Mouse (Mus musculus) liver, embryonic 15.5 days (tissue): ENCODE measurements around the gene Olfr548-ps1. TPM values are rescaled to one million over a fixed set of nuclear protein-coding genes. Genes with fewer than 3 reads are reported as not detected.

Experiments used
- ATAC-seq: fragments of 200-750 bp; cut with Nextera tagmentation; 2 replicates; pipeline ENCODE4 v1.8.0; 2017; ENCODE audit warnings: moderate number of reproducible peaks, mild to moderate bottlenecking, moderate library complexity; ENCODE audit not compliant: insufficient read depth
- H3K27ac ChIP-seq: fragments of 300-500 bp; sonication (generic); replicated peaks from 2 replicates; pipeline ENCODE4 v1.5.1; 2015; ENCODE audit warnings: mild to moderate bottlenecking, inconsistent platforms
- H3K27me3 ChIP-seq: fragments of 300-500 bp; sonication (generic); 2 replicates; pipeline ENCODE4 v1.6.1; 2015; ENCODE audit warnings: mild to moderate bottlenecking, inconsistent platforms
- H3K36me3 ChIP-seq: fragments of 300-500 bp; sonication (generic); replicated peaks from 2 replicates; pipeline ENCODE4 v1.6.1; 2015; ENCODE audit warnings: moderate library complexity, mild to moderate bottlenecking, inconsistent platforms
- H3K4me1 ChIP-seq: fragments of 300-500 bp; sonication (generic); replicated peaks from 2 replicates; pipeline ENCODE4 v1.6.1; 2015; ENCODE audit warnings: inconsistent platforms
- H3K4me2 ChIP-seq: fragments of 300-500 bp; sonication (generic); 2 replicates; pipeline ENCODE4 v1.6.1; 2015; ENCODE audit warnings: moderate library complexity, mild to moderate bottlenecking, inconsistent platforms
- H3K4me3 ChIP-seq: fragments of 300-500 bp; sonication (generic); replicated peaks from 2 replicates; pipeline ENCODE4 v1.5.1; 2015; ENCODE audit warnings: mild to moderate bottlenecking, inconsistent platforms
- H3K9ac ChIP-seq: fragments of 300-500 bp; sonication (generic); 2 replicates; pipeline ENCODE4 v1.6.1; 2015; ENCODE audit warnings: moderate library complexity, mild to moderate bottlenecking, inconsistent platforms
- H3K9me3 ChIP-seq: fragments of 300-500 bp; sonication (generic); replicated peaks from 2 replicates; pipeline ENCODE4 v1.6.1; 2016; ENCODE audit warnings: inconsistent platforms
- WGBS: fragments of 180-500 bp; shearing (Covaris S2); methylation state at CpG from one replicate; pipeline ENCODE4 v1.1.7; 2015; ENCODE audit warnings: mixed read lengths; ENCODE audit not compliant: insufficient replicate concordance; 5-methylcytosine and 5-hydroxymethylcytosine counted together
- polyA plus RNA-seq: library from polyadenylated mRNA; unstranded; fragments of >200 nt; fragmentation: Nextera tagmentation; extraction: Ambion mirVana; gene quantifications from 2 replicates; pipeline ENCODE4 v1.2.1, GENCODE M21; 2015

Olfr548-ps1 gene
- polyA plus RNA-seq, 1 experiment from 2014 or later, result not detected

DNA sequence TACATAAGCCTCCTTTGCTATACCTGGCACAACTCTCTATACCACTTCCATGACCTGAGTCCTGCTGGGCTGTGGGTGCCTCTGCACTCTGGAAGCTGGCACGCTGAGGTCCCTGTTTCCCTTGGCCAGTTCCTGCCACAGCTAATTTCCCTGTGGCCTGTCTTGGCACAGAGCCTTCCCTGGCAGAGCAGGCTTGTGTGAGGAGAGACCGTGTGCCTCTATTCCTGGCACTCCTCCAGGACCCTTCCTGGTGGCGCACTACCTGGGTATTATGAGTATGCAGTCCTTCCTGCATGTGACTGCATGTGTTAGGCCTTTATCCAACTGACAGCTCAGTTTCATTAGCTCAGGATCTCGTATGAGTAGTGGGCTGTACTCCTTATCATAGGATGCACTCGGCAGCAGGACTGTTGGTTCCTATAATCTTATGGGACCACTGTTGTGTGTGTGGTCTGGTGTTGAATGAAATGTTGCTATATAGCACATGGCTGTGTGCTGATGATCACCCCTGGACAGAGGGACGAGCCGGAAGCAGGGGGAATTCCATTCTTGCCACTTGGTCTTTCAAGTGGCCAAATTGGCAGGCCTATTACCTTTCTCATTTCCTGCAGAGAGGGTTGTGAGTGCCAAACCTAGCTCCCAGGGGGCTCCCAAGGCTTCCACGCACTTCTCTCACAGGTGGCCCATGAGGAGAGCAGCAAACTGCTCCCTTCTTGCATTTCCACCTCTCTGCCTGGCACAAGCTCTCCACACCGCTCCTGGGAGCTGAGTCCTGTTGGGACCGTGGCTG lies 24.2 kb upstream of the Olfr548-ps1 start:
- Histone ChIP-seq H3K4me1 (peaks cover 5% of the 10 kb centered on the region), H3K27ac (no peak overlapping the region), H3K4me3 (no peak overlapping the region), H3K9ac (no peak overlapping the region), H3K9me3 (no peaks in the 10 kb centered on the region), H3K27me3 (peaks cover 24% of the 10 kb centered on the region), H3K4me2 (no peak overlapping the region), H3K36me3 (no peaks in the 10 kb centered on the region)
- 51% methylated on average over 10 of the region's 10 CpGs for WGBS
- no peak for ATAC-seq

GRCm38 (mm10) chr7:102517051-102517335 lies 23.7 kb upstream of the Olfr548-ps1 start:
- Histone ChIP-seq H3K27ac (no peak overlapping the region), H3K27me3 (peaks cover 19% of the 10 kb centered on the region), H3K36me3 (no peaks in the 10 kb centered on the region), H3K9me3 (no peaks in the 10 kb centered on the region), H3K4me2 (no peak overlapping the region), H3K4me3 (no peak overlapping the region), H3K9ac (no peak overlapping the region), H3K4me1 (peaks cover 5% of the 10 kb centered on the region)
- ATAC-seq, result no peak
- WGBS, result 40% methylated on average over 2 of the region's 2 CpGs

GRCm38 (mm10) chr7:102529052-102529451 lies 11.6 kb upstream of the Olfr548-ps1 start:
- Histone ChIP-seq H3K4me3 (no peak overlapping the region), H3K9ac (no peak overlapping the region), H3K27ac (no peak overlapping the region), H3K36me3 (no peaks in the 10 kb centered on the region), H3K27me3 (no peaks in the 10 kb centered on the region), H3K4me1 (no peaks in the 10 kb centered on the region), H3K4me2 (no peak overlapping the region), H3K9me3 (no peaks in the 10 kb centered on the region)
- ATAC-seq, result no peak
- 52% methylated on average over 1 of the region's 1 CpGs for WGBS

DNA sequence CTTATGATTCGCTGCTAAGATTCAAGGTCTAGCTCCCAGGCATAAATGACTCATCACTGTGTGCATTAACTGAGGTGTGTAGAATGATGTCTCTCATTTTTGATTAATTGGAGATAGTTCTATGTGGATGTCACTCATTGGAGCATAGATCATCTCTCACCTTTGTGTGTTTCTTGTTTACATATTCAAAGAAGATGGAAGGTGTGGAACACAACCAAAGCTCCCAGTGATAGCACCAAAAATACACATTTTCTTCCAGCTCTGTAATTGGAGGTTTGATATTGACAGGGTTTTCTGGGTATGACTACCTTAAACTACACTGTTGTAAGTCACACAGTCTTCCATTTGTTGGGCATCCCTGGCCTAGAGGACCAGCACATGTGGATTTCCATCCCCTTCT lies 6.2 kb upstream of the Olfr548-ps1 start, which contains the start of gene Olfr547:
Gene Olfr547, plus strand, starts transcription at position 301 of the 400 bp plus-strand sequence.
- no peaks in the 10 kb centered on the region for H3K4me1 ChIP-seq
- ATAC-seq, result no peak
- 36% methylated on average over 1 of the region's 1 CpGs for WGBS
- no peak within 1 kb of the TSS for H3K4me3 ChIP-seq
- no peaks in the 10 kb centered on the region for H3K27me3 ChIP-seq
- no peak within 1 kb of the TSS for H3K4me2 ChIP-seq
- no peaks in the 10 kb centered on the region for H3K9me3 ChIP-seq
- no peaks in the 10 kb centered on the region for H3K36me3 ChIP-seq
- no peak within 1 kb of the TSS for H3K9ac ChIP-seq
- no peak within 1 kb of the TSS for H3K27ac ChIP-seq

DNA sequence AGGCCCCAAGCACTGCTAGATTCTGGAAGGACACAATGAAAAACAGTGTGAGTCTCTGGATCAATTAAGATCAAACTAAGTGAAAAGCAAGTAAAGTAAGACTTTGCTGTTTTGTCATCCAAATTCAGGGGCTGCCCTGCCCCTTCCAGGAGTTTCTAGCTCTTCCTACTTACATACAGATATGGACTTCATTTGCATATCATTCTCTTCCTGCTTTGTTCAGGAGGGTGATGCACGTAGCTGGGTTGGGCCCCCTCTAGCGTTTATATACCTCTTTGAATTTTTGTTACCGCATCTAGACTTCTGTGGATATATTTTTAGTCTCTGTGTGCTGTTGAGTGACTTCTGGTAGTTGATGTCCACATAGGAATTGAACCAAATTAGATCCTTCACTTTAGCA lies 555 bp downstream of the Olfr548-ps1 start:
- no peaks in the 10 kb centered on the region for H3K36me3 ChIP-seq
- no peak overlapping the region for H3K4me3 ChIP-seq
- 27% methylated on average over 3 of the region's 3 CpGs for WGBS
- H3K9ac ChIP-seq, result no peak overlapping the region
- no peak overlapping the region for H3K4me2 ChIP-seq
- H3K9me3 ChIP-seq, result no peaks in the 10 kb centered on the region
- no peaks in the 10 kb centered on the region for H3K27me3 ChIP-seq
- H3K27ac ChIP-seq, result no peak overlapping the region
- H3K4me1 ChIP-seq, result no peaks in the 10 kb centered on the region
- no peak for ATAC-seq

- WGBS, result 63% methylated on average over 3 of the region's 3 CpGs
Observed at GRCm38 (mm10) chr7:102549570-102549969, 8.9 kb downstream of the Olfr548-ps1 start, which contains the start of gene Olfr549. Gene Olfr549, plus strand, starts transcription at chr7:102549870.

GRCm38 (mm10) chr7:102553279-102553678 lies 12.6 kb downstream of the Olfr548-ps1 start:
- no peaks in the 10 kb centered on the region for H3K9me3 ChIP-seq
- H3K4me1 ChIP-seq, result no peaks in the 10 kb centered on the region
- H3K4me2 ChIP-seq, result no peak overlapping the region
- no peak overlapping the region for H3K9ac ChIP-seq
- no peak for ATAC-seq
- no peak overlapping the region for H3K27ac ChIP-seq
- no peaks in the 10 kb centered on the region for H3K36me3 ChIP-seq
- WGBS, result 42% methylated on average over 3 of the region's 3 CpGs
- H3K4me3 ChIP-seq, result no peak overlapping the region
- no peaks in the 10 kb centered on the region for H3K27me3 ChIP-seq

More at GRCm38 (mm10) chr7:102549570-102549969, 8.9 kb downstream of the Olfr548-ps1 start, which contains the start of gene Olfr549:
- no peaks in the 10 kb centered on the region for H3K36me3 ChIP-seq
- H3K4me2 ChIP-seq, result no peak within 1 kb of the TSS
- no peaks in the 10 kb centered on the region for H3K4me1 ChIP-seq
- no peak within 1 kb of the TSS for H3K4me3 ChIP-seq
- H3K9ac ChIP-seq, result no peak within 1 kb of the TSS
- H3K27me3 ChIP-seq, result no peaks in the 10 kb centered on the region
- no peak for ATAC-seq
- no peaks in the 10 kb centered on the region for H3K9me3 ChIP-seq
- no peak within 1 kb of the TSS for H3K27ac ChIP-seq

DNA sequence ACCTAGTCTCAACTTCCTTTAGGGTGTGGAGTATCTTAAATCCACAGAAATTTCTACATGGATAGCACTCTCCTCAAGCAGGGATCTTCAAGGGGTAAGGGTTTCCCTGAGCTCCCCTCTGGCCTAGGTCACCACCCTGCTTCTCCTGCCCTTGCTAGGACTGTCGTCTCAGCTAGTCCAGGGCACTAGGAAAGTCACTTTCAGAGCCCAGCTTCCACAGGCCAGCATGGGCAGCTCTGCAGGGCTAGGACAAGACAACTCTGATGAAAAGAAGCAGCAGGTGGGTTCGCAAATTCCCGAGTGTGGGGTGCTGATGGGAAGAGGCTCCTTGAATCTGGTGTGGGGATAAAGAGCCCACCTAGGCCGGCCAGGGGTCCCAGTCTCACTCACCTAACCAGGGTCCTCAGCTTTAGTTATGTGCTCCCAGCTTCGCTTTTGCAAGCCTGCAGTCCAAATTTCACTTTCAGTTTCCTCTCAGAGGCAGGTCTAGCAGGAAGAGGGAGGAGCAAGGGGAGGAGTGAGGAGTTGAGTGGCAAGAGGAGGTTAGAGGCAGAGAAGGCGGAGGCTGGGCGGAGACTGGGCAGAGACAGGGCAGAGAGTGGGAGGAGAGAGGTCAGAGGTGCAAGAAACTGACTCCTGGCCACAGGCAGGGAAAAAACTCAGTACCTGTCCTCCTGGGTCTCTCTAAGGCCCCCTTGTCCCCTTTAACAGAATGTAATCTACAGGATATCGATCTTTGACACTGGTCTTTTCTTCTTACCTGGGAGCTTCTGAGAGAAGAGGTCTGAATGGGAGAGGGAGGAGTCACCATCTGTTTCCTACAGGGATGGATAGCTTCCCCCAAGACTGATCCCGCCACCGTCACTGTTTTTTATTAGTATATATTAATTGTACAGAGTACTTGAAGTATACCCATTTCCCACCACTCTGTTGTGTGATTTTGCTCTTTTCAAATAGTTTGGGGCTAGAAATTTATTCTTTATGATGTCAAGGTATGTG lies 24.6 kb downstream of the Olfr548-ps1 start, which contains the start of gene Trim21:
Gene Trim21, minus strand, starts transcription at position 488 of the 999 bp plus-strand sequence.
- peak; percentile 99 for ATAC-seq
- 6% methylated on average over 10 of the region's 10 CpGs for WGBS
- Histone ChIP-seq H3K4me3 (peak within 1 kb of the TSS; percentile 75), H3K27ac (peak within 1 kb of the TSS; percentile 65), H3K27me3 (no peaks in the 10 kb centered on the region), H3K4me2 (peak within 1 kb of the TSS; percentile 83), H3K9ac (peak within 1 kb of the TSS; percentile 64), H3K4me1 (peaks cover 19% of the 10 kb centered on the region), H3K36me3 (peaks cover 24% of the 10 kb centered on the region), H3K9me3 (no peaks in the 10 kb centered on the region)

GRCm38 (mm10) chr7:102566219-102566618 lies 25.5 kb downstream of the Olfr548-ps1 start:
- H3K27me3 ChIP-seq, result no peaks in the 10 kb centered on the region
- H3K4me2 ChIP-seq, result no peak overlapping the region
- 74% methylated on average over 4 of the region's 4 CpGs for WGBS
- no peak for ATAC-seq
- peaks cover 16% of the 10 kb centered on the region for H3K36me3 ChIP-seq
- H3K4me3 ChIP-seq, result no peak overlapping the region
- H3K9ac ChIP-seq, result no peak overlapping the region
- no peak overlapping the region for H3K27ac ChIP-seq
- no peaks in the 10 kb centered on the region for H3K9me3 ChIP-seq
- peaks cover 19% of the 10 kb centered on the region for H3K4me1 ChIP-seq

DNA sequence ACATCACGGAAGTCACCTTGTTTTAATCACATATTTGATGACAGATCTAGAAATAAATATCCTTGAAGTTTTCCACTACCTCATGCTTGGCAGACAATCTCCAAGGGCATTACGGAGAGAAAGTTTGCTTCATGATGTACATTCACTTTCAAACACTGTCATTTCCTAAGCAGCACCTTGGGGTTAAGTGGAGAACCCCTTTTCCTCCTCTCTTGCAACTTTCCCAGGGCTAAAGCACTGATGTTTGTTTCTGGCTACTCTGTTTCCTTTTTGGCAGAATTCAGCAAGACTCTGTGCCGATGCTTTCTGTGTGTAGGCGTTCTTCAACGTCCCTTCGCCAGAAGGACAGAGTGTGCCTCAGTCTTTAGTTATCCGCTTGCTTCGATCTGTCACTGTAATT lies 30.4 kb downstream of the Olfr548-ps1 start, which contains the start of gene Olfr550:
Gene Olfr550, plus strand, starts transcription at position 301 of the 400 bp plus-strand sequence.
- Histone ChIP-seq H3K27me3 (no peaks in the 10 kb centered on the region), H3K4me3 (no peak within 1 kb of the TSS), H3K9ac (no peak within 1 kb of the TSS), H3K36me3 (no peaks in the 10 kb centered on the region), H3K4me2 (no peak within 1 kb of the TSS), H3K9me3 (no peaks in the 10 kb centered on the region), H3K4me1 (no peaks in the 10 kb centered on the region), H3K27ac (no peak within 1 kb of the TSS)
- 75% methylated on average over 8 of the region's 8 CpGs for WGBS
- ATAC-seq, result no peak
